Mouse (Mus musculus) heart, postnatal 36 days (tissue): Measurements from ENCODE around the gene Tsen15. TPM values are rescaled to one million over a fixed set of nuclear protein-coding genes. Genes with fewer than 3 reads are reported as not detected.

Source experiments
- DNase-seq, 2 experiments: peaks; one replicate each; pipeline ENCODE4 v3.0.0; 2021 to 2022
- intact Hi-C: fragments of 180-260 bp; cut with DNase I; formaldehyde crosslinking; loops from one replicate; pipeline ENCODE4 v1.15.1; 2025
- total RNA-seq, 2 experiments: library from RNA; stranded (reverse); gene quantifications; 2 replicates each; pipeline ENCODE4 v1.2.3; 2021

The Tsen15 gene
- total RNA-seq = 10 to 100 TPM; 15.2 to 20.2 TPM

DNA sequence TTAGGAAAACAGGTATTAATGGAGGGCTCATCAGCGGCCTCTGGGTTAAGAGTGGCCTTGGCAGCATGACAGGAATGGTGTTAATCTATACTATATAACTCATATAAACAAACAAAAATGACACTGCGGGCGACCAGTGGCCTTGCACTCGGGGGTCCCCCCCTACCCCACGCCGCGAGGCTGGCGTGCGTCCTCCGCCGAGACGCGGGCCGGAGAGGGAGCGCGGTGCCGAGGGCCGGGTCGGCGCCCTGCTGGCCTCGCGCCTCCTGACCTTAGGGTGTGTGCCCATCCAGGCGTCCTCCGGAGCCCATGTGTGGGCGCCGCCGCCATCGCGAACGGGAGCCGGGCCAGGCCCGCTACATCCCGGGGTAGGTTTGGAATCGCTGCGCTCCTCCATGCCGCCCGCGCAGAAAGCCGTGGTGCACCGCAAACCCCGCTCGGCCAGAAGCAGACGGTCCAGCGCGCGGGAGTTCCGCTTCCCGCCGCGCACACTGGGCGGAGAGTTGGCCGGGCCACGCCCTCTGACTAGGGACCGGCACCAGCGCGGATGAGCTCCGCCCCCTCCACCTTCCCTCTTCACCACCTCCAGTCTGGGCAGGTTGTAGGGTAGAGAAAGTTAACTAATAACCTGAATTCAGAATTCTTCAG is at the start of gene Tsen15:
TSS of gene Tsen15 (minus strand) at position 501 of the 648 bp plus-strand sequence.
- DNase-seq = peak; percentile 89 to 91
- intact Hi-C loops = loop anchor here (5.0 kb wide), 1 partner anchor 126 kb away; no protein-coding TSS in a partner anchor

DNA sequence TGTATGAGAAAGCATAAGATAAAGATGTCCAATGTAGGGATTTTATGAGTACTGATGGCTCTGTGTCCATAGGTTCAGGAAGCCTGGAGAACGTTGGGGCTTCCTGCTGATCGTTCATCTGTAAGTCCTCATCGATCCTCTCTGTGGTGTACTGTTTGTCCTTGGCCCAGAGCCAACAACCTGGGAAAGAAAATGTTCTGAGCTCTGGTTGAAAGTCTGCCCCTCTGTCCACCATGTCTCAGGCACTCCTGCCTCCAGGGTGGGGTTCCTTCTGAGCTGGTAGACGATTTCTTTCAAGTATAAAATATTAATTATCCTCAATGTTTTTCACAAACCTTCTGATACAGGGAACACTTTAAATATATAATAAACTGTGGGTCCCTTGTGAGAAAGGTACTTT is 47.7 kb upstream of the Tsen15 start:
- no peak for DNase-seq
- intact Hi-C loops = no loop called here

DNA sequence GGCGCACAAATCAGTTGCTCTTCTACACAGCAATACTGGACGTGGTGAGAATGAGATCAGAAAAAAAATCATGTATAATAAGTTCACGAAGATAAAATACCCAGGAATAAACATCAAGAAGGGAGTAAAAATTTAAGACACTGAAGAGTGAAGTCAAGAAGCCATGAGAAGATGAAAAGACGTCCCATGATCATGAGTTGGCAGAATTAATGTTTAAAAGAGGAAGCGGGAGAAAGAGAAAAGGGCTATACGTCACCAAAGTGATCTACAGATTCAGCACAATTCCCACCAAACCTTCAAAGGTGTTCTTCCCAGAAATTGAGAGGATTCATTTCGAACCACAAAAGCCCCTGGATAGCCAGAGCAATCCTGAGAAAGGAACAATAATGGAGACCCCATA is 43.3 kb upstream of the Tsen15 start:
- DNase-seq = no peak
- intact Hi-C loops = no loop called here

DNA sequence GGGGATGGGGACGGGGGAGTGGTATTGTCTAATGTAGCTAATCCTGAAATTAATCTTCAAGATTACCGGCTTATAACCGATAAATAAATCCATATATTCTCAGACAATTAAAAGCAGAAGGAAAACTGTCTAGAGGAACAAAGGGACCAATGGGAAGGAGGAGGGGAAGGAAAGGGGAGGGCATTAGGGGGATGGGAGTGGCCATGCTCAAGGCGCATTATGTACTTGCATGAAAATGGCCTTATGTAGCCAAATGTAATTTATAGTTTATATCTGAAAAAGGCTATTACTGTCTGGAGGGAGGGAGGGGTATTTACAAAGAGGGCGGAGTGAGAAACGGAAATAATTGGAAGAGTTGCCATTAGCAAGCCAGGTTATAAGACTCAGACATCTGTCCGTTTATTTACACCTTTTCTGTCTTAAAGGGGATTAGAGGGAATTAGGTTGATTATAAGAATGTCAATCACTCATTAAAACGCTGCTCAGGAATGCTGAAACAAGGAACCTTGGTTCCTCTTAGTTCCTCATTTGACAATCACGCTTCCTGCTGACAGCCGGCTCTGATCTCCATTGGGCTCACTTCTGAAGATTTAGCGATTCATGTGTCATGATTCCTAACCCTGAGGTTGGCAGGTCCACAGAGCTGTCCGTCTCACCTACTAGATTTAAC is 41.6 kb upstream of the Tsen15 start:
- intact Hi-C loops = no loop called here

DNA sequence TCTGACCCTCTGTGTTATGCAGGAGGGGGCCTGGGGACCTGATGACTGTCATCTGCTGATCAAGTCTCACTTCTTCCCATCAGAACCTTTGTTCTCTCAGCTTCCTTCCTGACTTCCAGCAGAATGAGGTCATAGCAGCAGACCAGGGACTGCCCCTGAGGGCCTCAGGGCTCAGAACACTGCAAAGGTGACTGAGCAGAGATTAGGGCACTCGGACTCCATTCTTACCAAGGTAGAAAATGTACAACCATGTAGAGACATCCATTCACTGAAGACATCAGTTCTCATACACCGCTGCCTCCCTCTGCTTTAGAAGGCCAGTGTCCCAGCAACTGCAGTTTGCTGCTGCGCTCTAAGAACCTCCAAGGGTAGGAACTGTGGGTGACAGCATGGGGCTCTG is 36.6 kb upstream of the Tsen15 start:
- no peak for DNase-seq
- intact Hi-C loops = loop anchor here (1.0 to 2.0 kb wide), 2 partner anchors 36 to 76 kb away; no protein-coding TSS in a partner anchor

More for the DNA sequence above, 41.6 kb upstream of the Tsen15 start:
- no peak for DNase-seq

DNA sequence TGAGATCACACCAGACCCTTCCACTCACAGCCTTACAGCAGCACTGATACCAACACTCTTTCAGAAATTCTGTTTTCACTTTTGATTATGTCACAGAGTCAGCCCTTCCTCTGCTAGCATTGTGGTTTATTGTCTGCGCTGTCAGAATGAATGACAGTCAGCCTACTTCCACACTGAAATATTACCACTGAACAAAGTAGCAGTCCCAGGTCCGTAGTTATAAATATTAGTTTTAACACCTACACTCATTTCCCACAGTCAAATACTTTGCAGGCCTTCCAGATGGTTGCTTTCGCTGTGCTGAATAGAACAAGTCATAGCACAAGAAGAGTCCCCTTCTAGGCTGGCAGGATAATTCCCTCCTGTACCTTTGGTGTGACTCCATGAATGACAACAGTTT is 35.8 kb upstream of the Tsen15 start:
- intact Hi-C loops = loop anchor here (2.0 kb wide), 1 partner anchor 37 kb away; no protein-coding TSS in a partner anchor
- no peak for DNase-seq

DNA sequence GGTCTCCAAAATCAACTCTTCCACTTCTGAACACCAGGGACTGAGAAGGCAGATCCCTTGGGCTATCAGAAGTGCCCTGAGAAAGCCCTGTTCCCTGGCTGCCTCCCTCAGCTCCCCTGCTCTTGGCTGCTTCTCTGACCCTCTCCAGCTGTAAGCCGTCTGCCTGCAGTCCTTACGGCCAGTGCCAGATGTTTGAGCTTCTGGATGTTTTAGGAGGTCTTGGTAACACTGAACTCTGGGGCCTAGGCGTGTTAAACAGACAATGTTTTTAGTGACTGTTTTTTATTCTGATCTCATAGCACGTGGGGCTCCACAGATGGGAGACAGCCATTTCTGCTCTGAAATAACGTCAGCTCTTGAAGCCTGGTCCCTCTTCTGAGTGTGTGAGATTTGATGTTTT is 31.1 kb upstream of the Tsen15 start:
- intact Hi-C loops = no loop called here
- peak in 1 of 2 experiments; percentile 32 for DNase-seq

DNA sequence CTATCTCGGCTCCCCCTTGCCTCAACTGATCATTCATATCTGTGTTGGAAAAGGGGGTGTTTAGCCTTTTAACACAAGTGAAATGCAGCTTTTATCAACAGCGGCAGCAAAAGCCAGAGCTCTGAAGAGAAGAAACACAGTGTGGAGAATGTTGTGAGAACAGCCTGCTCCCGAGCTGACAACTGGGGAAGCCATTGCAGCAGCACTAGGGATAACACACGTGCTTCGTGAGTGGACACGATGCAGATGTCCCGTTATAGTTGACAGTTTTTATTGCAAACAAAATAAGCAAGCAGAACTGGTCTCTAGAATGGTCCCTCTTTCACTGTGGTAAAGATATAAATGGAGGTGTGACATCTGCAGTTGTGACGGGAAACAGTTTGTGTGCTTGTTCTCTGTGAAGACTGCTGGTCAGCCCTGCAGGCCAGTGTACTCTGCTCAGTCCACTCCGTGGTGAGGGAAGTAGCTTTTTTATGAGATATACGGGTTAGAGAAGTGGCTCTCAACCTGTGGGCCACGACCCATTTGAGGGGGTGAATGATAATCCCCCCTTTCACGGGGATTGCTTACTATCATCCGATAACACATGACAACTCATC is 29.9 kb upstream of the Tsen15 start:
- no peak for DNase-seq
- intact Hi-C loops = no loop called here

DNA sequence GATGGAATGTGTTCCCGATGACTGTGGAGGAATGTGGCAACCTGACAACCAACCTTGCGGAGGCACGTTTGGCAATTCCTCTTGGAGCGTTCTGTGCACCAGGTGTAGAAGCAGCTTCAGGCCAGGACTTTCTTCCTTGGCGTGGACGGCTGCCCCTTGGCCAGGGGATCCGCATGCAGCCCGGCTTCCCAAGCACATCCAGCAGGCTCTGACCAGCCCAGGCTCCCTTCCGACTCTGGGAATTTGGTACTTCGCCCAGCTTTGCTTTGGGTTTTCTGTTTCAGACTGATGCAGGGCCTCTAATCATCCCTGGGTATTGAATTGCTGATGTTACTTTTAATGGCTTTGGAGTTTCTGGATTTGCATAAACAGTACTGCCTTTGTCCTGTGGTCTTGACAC is 28.0 kb upstream of the Tsen15 start:
- peak; percentile 46 to 49 for DNase-seq

DNA sequence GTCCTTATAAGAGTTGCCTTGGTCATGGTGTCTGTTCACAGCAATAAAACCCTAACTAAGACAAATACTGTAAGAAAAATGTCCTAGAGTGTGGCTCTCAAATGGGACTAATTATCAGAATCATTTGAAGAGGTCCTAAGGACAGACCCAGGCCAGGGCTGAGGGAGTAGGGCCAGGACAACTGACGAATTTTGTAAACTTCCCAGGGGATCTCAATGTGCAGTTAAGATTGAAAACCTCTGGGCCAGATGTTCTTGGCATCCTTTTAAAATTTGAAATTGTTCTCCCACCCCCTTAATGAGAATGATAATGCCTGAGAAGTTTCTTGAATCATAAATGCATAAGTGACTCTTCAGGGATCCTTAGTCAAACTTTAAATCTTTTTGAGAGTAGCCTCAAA is 27.5 kb upstream of the Tsen15 start:
- intact Hi-C loops = no loop called here
- DNase-seq = no peak

More for the DNA sequence above, 28.0 kb upstream of the Tsen15 start:
- intact Hi-C loops = no loop called here

DNA sequence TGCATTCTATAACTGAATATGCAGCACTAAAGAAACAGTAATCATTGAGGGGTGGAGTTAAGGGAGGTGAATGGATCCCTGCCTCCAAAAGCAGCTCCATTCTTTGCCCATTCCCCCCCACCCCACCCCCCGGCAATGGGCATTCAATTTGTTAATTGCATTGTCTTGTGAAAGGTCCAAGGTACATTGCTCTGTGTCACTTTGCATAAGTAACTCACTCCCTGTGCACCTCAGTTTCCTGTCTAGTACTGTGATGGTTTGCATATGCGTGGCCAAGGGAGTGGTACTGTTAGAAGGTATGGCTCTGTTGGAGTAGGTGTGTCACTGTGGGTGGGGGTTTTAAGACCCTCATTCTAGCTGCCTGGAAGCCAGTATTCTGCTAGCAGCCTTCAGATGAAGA is 26.6 kb upstream of the Tsen15 start:
- intact Hi-C loops = no loop called here
- DNase-seq = no peak

DNA sequence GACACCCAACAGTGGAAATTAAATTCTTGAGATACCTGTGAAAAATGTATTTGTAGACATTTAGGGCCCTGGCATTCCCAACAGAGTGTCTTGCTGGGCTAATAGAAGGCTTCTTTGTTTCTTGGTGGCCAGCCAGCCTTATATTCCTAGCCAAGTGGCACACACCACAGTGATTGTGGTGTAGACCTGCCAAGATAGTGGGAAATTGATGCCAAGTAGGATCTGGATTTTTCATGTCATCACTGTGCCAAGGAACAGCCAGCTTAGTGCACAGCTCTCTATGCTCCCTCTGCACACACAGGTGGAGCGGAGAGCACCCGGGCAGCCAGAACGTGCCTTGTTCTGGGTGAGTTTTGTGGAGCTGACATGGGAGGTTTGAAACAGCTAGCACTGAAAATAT is 24.2 kb upstream of the Tsen15 start:
- intact Hi-C loops = no loop called here
- peak; percentile 21 to 31 for DNase-seq

DNA sequence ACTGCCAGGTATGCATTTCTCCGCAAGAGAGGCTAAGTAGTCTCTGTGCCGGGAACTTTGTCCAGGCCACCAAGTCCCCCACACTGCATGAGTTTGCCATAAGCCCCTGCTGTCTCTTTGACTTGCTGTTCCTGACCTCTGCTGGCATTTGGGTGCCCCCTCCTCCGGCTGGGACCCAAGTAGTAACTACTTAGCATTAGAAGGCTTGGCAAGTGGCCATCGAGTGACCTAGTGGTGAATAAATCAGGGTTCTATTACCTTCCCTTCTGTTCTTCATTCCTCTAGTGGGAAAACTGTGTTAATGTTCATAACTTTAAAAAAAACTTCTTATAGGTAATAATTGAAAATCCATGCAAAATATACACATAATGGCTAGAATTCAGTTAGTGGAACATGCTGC is 22.9 kb upstream of the Tsen15 start:
- intact Hi-C loops = no loop called here
- DNase-seq = no peak

DNA sequence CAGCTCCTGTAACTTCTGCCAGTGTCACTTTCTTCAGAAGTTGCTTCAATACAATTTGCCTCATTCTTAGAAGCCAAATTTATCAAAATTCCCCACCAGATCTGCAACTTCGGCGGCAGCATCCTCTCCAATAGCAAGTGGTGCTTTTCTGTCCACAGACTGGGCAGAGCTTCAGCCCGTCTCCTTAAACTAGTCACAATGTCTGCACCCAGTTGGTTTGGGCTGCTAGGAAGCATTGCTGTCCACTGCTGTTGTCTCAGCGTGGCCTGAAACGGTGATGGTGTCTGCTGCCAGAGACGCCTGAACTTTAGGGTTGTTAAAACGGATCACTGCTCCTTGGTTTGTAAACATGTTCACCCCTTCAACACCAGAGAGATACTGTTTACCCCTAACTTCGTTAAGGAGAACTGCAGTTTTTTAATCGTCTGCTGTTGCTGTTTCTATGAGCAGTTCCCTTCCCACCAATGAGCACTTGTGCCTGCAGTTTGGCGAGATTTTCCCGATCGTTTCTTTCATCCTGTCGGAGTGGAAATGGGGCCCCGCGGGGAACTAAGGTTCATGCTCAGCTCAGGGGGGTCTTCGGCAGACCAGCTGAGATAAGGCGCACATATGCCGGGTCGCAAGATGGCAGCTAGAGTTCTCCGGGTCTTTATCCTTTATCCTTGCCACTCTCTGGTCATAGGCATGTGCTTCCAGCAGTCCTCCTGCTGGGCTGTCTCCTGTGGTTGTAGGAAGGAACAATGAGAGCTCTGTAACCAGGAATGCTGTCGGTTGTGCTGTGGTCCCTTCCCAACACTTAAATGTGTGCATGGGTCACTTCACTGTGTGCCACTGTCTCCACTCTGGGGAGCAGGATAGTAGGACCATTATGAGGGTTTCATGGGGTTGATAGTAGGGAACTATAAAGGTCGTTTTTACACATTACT is 20.8 kb upstream of the Tsen15 start:
- intact Hi-C loops = no loop called here
- no peak for DNase-seq

DNA sequence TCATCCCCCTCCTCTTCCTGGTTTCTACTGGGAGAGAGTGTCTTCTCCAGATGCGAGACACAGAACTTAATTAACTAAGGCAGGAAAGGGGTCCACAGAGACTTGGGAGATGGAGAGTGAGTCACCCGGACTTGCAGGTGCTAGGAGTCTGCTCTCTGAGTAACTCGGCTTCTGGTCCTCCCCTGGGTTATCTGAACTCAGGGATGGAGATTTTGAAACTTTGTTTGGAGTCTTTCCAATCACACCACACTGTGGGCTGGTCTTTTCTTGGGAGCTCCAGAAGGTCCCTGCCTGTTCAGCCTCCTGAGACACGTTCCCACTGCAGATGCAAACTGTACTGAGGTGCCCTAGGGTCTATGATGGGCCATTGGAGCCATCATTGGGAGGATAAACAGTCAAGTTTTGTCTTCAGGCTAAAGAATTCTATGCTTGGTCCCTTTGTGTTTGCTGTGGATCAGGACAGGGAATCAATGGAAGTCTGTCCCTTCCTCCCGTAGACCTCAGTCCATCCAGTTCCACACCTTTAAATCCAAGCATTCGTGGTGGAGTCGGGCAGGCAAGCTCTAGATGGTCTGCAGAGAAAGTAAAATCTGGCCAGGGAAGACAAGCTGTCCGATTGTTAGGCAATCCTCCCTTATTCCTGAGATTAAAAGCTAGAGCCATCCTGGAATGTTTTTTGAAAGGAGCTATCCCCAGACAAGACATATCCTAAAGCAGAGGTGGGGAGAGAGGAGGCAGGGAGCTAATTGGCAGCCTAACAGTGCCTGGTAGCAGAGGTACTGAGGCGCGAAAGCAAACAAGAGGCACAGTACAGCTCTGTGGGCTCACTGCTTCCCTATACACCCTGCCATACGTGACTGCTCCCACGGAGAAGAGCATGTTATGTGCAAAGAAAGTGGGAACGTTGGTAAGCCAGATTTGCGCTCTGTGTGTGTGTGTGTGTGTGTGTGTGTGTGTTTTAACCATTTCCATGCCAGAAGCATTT is 14.4 kb upstream of the Tsen15 start:
- intact Hi-C loops = loop anchor here (2.0 kb wide), 1 partner anchor 106 kb away; no protein-coding TSS in a partner anchor

DNA sequence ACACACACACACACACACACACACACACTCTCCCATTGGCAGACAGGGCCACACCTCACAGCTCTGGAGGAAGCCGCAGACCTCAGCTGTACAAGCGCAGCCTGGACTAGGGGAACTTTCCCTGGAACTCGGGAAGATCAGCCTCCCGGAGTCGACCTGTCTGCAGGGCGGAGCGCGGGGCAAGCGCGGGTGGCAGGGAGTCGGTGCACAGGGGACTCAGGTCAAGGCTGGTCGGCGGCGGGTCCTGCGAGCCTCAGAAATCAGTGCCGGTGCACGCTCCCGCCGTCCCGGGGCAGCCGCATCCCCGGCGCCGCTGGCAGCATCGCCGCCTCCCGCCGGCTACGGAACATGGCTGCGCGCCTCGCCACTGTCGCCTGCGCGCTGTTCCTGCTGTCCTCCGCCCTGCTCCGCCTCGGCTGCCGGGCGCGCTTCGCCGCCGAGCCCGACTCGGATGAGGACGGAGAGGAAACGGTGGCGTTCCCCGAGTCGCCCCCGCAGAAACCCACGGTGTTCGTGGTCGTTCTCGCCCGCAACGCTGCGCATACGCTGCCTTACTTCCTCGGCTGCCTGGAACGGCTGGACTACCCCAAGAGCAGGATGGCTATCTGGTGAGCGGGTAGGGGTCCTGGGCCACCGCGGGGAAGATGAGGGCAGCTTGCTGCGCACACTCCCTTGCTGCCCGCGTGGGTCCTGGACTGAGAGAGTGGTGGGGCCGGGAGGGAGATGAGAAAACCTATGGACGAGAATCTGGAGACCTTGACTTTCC is 13.5 kb upstream of the Tsen15 start, which contains the start of gene Colgalt2:
TSS of gene Colgalt2 (plus strand) at position 41 of the 766 bp plus-strand sequence.
- intact Hi-C loops = loop anchor here (2.0 to 10.0 kb wide), 2 partner anchors 107 to 365 kb away; partner anchors contain the start of genes Arpc5 and Rgl1
- DNase-seq = peak; percentile 67 to 79

More for the DNA sequence above, 14.4 kb upstream of the Tsen15 start:
- peak; percentile 26 to 37 for DNase-seq

DNA sequence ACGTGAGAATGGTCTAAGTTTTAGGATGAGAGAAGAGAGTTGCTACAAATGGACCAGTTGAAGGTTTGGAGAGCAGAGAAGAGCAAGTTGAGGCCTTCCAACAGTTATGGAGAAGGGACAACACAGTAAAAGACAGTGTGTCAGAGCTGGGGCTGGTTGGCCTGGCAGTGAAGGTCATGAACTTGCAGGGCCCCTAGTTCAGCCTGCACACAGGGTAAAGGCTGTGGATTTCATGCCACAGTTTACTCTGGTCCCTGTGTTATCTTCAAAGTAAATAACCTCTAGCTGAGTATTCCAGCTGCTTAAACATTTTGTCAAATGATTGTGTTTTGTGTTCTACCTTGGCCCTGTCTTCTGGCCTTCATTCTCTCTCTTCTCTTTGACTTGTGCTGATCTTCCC is 12.2 kb upstream of the Tsen15 start:
- intact Hi-C loops = loop anchor here (10.0 kb wide), 1 partner anchor 366 kb away; the partner anchor contains the start of genes Arpc5 and Rgl1
- DNase-seq = no peak

DNA sequence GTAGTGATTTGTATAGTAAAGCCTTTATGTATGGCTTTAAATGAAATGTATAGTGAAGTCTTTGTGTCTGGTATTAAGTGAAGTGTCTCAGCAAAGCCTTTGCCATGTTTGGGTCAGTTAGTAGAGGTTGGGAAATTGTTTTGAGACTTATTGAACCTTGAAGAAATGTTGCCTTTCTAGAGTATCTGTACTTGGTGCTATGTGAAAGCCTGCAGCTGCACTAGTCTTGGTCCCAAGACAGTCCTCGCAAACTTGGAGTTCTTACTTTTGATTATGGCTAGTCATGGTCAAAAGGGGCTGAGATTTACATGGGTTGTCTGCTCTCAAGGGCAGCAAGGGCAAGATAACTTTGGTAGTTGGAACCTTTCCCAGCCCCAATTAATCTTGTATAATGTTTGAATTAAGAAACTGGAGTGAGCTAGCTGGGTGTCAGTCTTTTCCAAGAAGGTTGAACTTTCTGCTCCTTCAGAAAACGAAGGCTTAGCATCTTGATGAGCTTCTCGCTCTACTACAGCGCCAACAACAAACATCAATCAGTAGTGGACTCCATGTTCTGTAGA is 8.5 kb upstream of the Tsen15 start:
- no peak for DNase-seq
- intact Hi-C loops = loop anchor here (10.0 kb wide), 1 partner anchor 370 kb away; the partner anchor contains the start of genes Arpc5 and Rgl1
